Mouse (Mus musculus) heart, embryonic 13.5 days (tissue): Measurements from ENCODE around the gene Dvl3. TPM values are rescaled to one million over a fixed set of nuclear protein-coding genes. Genes with fewer than 3 reads are reported as not detected.
"Not testable (repeated sequence)": the region's sequence is repeated elsewhere in the genome, so short reads cannot be mapped to it uniquely, and the experiment has no call there.

Experiments
- ATAC-seq: fragments of 200-750 bp; cut with Nextera tagmentation; 2 replicates; pipeline ENCODE4 v1.8.0; 2017; ENCODE audit warnings: moderate TSS enrichment; ENCODE audit not compliant: insufficient number of reproducible peaks, low FRiP score, low TSS enrichment; ENCODE audit errors: extremely low read depth
- H3K27ac ChIP-seq: fragments of 300-500 bp; sonication (generic); replicated peaks from 2 replicates; pipeline ENCODE4 v1.5.1; 2015; ENCODE audit warnings: moderate library complexity, mild to moderate bottlenecking, inconsistent platforms
- H3K27me3 ChIP-seq: fragments of 300-500 bp; sonication (generic); replicated peaks from 2 replicates; pipeline ENCODE4 v1.6.1; 2015; ENCODE audit warnings: mild to moderate bottlenecking, inconsistent platforms
- H3K36me3 ChIP-seq: fragments of 300-500 bp; sonication (generic); 2 replicates; pipeline ENCODE4 v1.6.1; 2015; ENCODE audit warnings: mild to moderate bottlenecking, inconsistent platforms
- H3K4me1 ChIP-seq: fragments of 300-500 bp; sonication (generic); 2 replicates; pipeline ENCODE4 v1.6.1; 2015; ENCODE audit warnings: inconsistent platforms
- H3K4me2 ChIP-seq: fragments of 300-500 bp; sonication (generic); 2 replicates; pipeline ENCODE4 v1.6.1; 2015; ENCODE audit warnings: inconsistent platforms, mild to moderate bottlenecking, moderate library complexity
- H3K4me3 ChIP-seq: fragments of 300-500 bp; sonication (generic); 2 replicates; pipeline ENCODE4 v1.5.1; 2015; ENCODE audit warnings: moderate library complexity, mild to moderate bottlenecking, inconsistent platforms
- H3K9ac ChIP-seq: fragments of 300-500 bp; sonication (generic); 2 replicates; pipeline ENCODE4 v1.6.1; 2015; ENCODE audit warnings: inconsistent platforms, mild to moderate bottlenecking, moderate library complexity
- H3K9me3 ChIP-seq: fragments of 300-500 bp; sonication (generic); 2 replicates; pipeline ENCODE4 v1.6.1; 2016; ENCODE audit warnings: inconsistent platforms
- WGBS: fragments of 180-500 bp; shearing (Covaris S2); methylation state at CpG from one replicate; pipeline ENCODE4 v1.1.7; 2015; ENCODE audit warnings: mixed read lengths; 5-methylcytosine and 5-hydroxymethylcytosine counted together
- polyA plus RNA-seq: library from polyadenylated mRNA; unstranded; fragments of >200 nt; fragmentation: Nextera tagmentation; extraction: Ambion mirVana; gene quantifications from 2 replicates; pipeline ENCODE4 v1.2.1, GENCODE M21; 2015

Gene Dvl3
- 19.7 and 20.5 TPM in 2 replicates for polyA plus RNA-seq

DNA sequence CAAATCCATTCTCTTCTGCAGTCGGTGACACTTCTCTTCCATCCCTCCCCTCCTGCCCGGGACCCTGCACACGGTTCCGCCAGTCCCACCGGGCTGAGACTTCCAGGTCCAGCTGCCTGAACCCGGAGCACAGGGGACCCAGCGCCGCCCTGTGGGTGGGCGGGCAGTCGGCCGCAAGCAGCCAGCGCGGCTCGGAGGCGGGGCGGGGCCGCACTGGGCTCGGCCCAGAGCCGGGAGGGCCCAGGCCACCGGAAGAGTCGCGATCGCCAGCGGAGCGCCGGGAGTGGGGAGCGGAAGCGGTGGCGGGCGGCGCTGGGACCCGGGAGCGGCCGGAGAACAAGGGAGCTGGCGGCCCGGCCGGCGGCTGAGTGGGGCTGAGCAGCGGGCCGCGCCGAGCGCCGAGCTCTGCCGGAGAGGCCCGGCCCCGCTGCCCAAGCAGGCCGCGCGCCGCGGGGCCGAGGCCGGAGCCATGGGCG is at the start of gene Dvl3:
TSS of gene Dvl3 (plus strand) at position 257 of the 476 bp plus-strand sequence.
- H3K9me3 ChIP-seq, result no peaks in the 10 kb centered on the region
- peak; percentile 92 for ATAC-seq
- peak within 1 kb of the TSS; percentile 86 for H3K4me2 ChIP-seq
- H3K27ac ChIP-seq, result peak within 1 kb of the TSS; percentile 95
- H3K36me3 ChIP-seq, result peaks cover 25% of the 10 kb centered on the region
- peak within 1 kb of the TSS; percentile 91 for H3K4me3 ChIP-seq
- WGBS, result 0% methylated on average over 52 of the region's 55 CpGs
- peaks cover 38% of the 10 kb centered on the region for H3K4me1 ChIP-seq
- no peaks in the 10 kb centered on the region for H3K27me3 ChIP-seq
- H3K9ac ChIP-seq, result peak within 1 kb of the TSS; percentile 99

DNA sequence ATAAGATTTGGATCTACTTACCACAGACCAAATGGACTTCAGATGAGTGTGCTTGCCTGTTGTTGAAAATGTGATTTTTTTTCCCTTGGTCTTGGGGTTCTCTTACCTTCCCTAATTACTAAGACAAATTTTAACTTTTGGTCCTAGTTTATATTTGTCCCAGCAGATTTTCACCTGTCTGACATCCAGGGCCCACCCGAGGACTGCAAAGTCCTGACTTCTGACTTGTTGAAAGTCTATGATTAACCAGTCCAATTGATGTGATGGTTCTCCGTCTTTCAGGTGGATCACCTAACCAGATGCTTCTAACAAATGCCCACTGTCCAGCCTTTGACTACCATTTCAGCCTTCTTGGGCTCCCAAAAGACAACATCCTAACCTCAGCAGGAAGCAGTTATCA is 45.8 kb upstream of the Dvl3 start:
- peaks cover 8% of the 10 kb centered on the region; the same call in 1 of the 2 replicates for H3K4me1 ChIP-seq
- no peak for ATAC-seq
- no peak overlapping the region for H3K4me3 ChIP-seq
- H3K27me3 ChIP-seq, result no peaks in the 10 kb centered on the region
- H3K36me3 ChIP-seq, result no peaks in the 10 kb centered on the region
- 82% methylated on average over 2 of the region's 2 CpGs for WGBS
- H3K9ac ChIP-seq, result no peak overlapping the region
- no peaks in the 10 kb centered on the region for H3K9me3 ChIP-seq
- no peak overlapping the region for H3K4me2 ChIP-seq
- H3K27ac ChIP-seq, result no peak overlapping the region

GRCm38 (mm10) chr16:20471686-20472085 is 45.1 kb upstream of the Dvl3 start:
- Histone ChIP-seq H3K4me1 (peaks cover 12% of the 10 kb centered on the region), H3K27me3 (no peaks in the 10 kb centered on the region), H3K36me3 (no peaks in the 10 kb centered on the region), H3K9me3 (no peaks in the 10 kb centered on the region), H3K4me2 (no peak overlapping the region), H3K9ac (no peak overlapping the region), H3K4me3 (no peak overlapping the region), H3K27ac (no peak overlapping the region)
- 96% methylated on average over 1 of the region's 1 CpGs for WGBS
- ATAC-seq, result no peak

- Histone ChIP-seq H3K27ac (0 out of 2 replicates have a peak overlapping the region, but pooled peaks have one; percentile 20), H3K36me3 (no peaks in the 10 kb centered on the region), H3K27me3 (no peaks in the 10 kb centered on the region), H3K9me3 (no peaks in the 10 kb centered on the region; the same call in 1 of the 2 replicates), H3K9ac (no peak overlapping the region), H3K4me1 (peaks cover 29% of the 10 kb centered on the region), H3K4me3 (no peak overlapping the region), H3K4me2 (no peak overlapping the region)
- WGBS, result 81% methylated on average over 1 of the region's 1 CpGs
- ATAC-seq, result no peak
These were observed 43.0 kb upstream of the Dvl3 start for GRCm38 (mm10) chr16:20473748-20474147.

DNA sequence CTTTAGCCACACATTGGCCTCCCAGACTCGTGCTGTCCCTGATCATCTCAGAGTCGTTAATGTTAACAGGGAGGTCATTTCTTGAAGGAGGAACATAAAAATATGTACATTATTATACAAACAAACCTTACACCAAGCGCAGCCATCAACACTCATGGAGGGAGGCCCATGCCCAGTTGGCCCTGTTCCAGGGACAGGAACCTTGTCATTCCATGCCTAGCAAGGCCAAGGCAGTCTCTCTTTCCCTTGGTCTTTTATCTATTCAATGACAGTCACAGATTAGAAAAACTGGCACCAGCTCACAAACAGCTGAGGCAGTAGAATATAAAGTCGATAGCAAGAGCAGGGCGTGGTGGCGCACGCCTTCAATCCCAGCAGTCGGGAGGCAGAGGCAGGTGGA is 42.6 kb upstream of the Dvl3 start:
- Histone ChIP-seq H3K27ac (0 out of 2 replicates have a peak overlapping the region, but pooled peaks have one; percentile 20), H3K9ac (no peak overlapping the region), H3K4me3 (no peak overlapping the region), H3K4me1 (peaks cover 29% of the 10 kb centered on the region), H3K27me3 (no peaks in the 10 kb centered on the region), H3K9me3 (no peaks in the 10 kb centered on the region; the same call in 1 of the 2 replicates), H3K36me3 (no peaks in the 10 kb centered on the region), H3K4me2 (no peak overlapping the region)
- WGBS, result 74% methylated on average over 8 of the region's 8 CpGs
- ATAC-seq, result no peak

DNA sequence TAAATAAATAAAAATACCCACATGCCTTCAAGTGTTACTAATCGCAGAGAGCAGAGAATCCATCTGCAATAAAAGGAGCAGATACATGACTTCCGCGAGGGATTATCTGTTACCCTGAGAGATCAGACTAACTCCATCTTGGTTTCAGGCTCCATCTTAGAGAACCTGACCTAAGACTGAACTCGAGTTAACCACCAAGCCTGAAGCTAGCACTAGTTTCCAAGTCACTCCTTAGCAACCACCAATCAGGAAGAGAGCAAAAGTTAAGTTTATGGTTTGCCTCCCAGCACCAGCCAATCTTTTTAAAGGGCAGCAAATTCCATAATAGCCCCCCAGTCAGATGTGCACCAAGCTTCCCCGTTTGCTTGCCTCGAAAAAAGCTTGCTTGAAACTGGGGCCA is 42.0 kb upstream of the Dvl3 start:
- Histone ChIP-seq H3K4me3 (no peak overlapping the region), H3K27me3 (no peaks in the 10 kb centered on the region), H3K36me3 (no peaks in the 10 kb centered on the region), H3K4me2 (no peak overlapping the region), H3K9ac (no peak overlapping the region), H3K27ac (no peak overlapping the region), H3K4me1 (peaks cover 29% of the 10 kb centered on the region), H3K9me3 (no peaks in the 10 kb centered on the region; the same call in 1 of the 2 replicates)
- no peak for ATAC-seq
- 85% methylated on average over 6 of the region's 6 CpGs for WGBS

DNA sequence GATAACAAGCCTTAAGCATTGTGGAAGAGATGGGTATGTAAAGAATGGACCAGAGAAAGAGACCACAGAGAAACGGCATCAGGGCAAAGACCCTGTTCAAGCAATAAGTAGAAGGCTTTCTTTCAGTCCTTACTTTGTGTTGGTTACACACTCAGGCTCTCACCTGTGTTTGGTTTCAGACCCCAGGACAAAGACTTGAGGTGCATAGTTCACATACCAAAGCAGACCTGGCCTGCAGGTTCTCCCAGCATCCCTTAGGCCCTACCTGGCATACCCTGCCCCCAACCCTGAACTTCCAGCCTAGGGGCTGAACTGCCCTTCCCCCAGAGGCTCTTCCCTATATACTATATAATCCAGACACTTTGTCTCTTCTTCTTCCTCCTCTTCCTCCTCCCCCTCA is 41.4 kb upstream of the Dvl3 start:
- Histone ChIP-seq H3K9me3 (no peaks in the 10 kb centered on the region; the same call in 1 of the 2 replicates), H3K36me3 (no peaks in the 10 kb centered on the region), H3K9ac (no peak overlapping the region), H3K4me2 (no peak overlapping the region), H3K4me1 (peaks cover 29% of the 10 kb centered on the region), H3K4me3 (no peak overlapping the region), H3K27ac (no peak overlapping the region), H3K27me3 (no peaks in the 10 kb centered on the region)
- WGBS, result 83% methylated on average over 1 of the region's 1 CpGs
- no peak for ATAC-seq

DNA sequence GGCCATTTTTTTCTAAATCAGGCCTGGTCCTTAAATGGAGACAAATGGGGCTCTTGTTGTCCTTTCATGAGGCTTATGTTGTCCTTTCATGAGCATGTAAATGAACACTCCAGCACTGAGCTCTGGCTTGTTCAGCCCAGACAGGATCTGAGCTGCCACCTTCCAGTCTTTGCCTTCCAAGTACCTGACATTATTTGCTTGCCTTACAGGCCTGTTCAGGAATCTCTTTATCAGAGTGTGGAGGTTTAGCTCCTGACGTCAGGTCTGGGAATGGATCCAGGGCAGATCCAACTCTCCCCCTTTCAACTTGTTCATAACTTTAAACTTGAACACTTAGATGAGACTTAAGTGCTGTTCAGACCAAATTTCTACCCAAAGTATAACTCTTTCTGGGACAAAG is 39.9 kb upstream of the Dvl3 start:
- Histone ChIP-seq H3K9me3 (no peaks in the 10 kb centered on the region; the same call in 1 of the 2 replicates), H3K4me3 (no peak overlapping the region), H3K27me3 (no peaks in the 10 kb centered on the region), H3K27ac (peak overlapping the region; percentile 96), H3K36me3 (no peaks in the 10 kb centered on the region), H3K4me1 (peaks cover 29% of the 10 kb centered on the region), H3K9ac (peak overlapping the region; percentile 19), H3K4me2 (peak overlapping the region; percentile 41)
- peak; percentile 81 for ATAC-seq
- 13% methylated on average over 1 of the region's 1 CpGs for WGBS

GRCm38 (mm10) chr16:20477270-20477669 is 39.5 kb upstream of the Dvl3 start:
- no peaks in the 10 kb centered on the region for H3K27me3 ChIP-seq
- H3K4me3 ChIP-seq, result no peak overlapping the region
- peak overlapping the region; percentile 96 for H3K27ac ChIP-seq
- peak overlapping the region; percentile 19 for H3K9ac ChIP-seq
- ATAC-seq, result peak; percentile 67; the same call in 1 of the 2 replicates
- peaks cover 29% of the 10 kb centered on the region for H3K4me1 ChIP-seq
- 6% methylated on average over 3 of the region's 3 CpGs for WGBS
- H3K4me2 ChIP-seq, result peak overlapping the region; percentile 41
- H3K9me3 ChIP-seq, result no peaks in the 10 kb centered on the region; the same call in 1 of the 2 replicates
- no peaks in the 10 kb centered on the region for H3K36me3 ChIP-seq

GRCm38 (mm10) chr16:20478504-20478903 is 38.3 kb upstream of the Dvl3 start:
- Histone ChIP-seq H3K4me3 (no peak overlapping the region), H3K36me3 (no peaks in the 10 kb centered on the region), H3K4me1 (peaks cover 29% of the 10 kb centered on the region), H3K27me3 (no peaks in the 10 kb centered on the region), H3K4me2 (no peak overlapping the region), H3K27ac (peak overlapping the region; percentile 96; the same call in 1 of the 2 replicates), H3K9ac (no peak overlapping the region), H3K9me3 (no peaks in the 10 kb centered on the region; the same call in 1 of the 2 replicates)
- ATAC-seq, result no peak
- WGBS, result 47% methylated on average over 2 of the region's 2 CpGs

DNA sequence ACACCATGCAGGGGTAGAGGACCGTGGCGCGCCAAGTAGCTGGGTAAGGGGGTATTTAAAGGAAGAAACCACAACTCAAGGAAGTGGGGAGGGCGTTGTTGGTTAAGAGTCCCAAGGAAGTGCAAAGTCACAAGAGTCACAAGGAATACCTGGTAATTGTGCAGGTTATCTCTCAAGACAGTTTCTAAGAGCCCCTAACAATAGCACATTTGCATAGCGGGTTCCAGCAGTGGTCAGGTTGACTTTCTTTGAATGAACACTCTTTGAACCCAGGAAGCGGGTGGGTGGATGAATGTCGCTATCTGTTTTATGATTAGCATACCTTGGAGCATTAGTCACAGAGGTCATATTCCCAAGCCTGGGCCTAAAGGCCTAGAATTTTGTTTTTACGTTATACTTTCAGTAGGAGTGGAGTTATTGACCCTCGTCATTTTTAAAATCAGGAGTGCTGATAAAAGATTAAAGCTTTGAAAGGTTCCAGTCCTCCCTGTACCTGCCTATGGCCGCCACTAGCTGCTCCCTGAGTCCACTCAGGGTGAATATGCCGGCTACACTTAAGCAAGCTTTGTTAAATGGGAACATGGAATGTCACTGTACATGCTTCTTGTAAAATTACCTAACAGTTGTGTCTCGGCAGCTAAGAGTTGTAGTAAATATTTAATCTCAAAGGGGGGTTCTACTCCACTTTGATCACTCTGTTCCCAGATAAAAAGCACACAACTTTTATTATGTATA is 37.6 kb upstream of the Dvl3 start:
- 86% methylated on average over 12 of the region's 12 CpGs for WGBS
- not testable (repeated sequence) for ATAC-seq, H3K4me3 ChIP-seq, H3K9me3 ChIP-seq, H3K36me3 ChIP-seq, H3K4me2 ChIP-seq, H3K9ac ChIP-seq, H3K27me3 ChIP-seq
- peaks cover 27% of the 10 kb centered on the region for H3K4me1 ChIP-seq
- peak overlapping the region; percentile 96; the same call in 1 of the 2 replicates for H3K27ac ChIP-seq
